Mouse (Mus musculus): ENCODE results near the gene Reps1. TPM values are rescaled to one million over a fixed set of nuclear protein-coding genes. Genes with fewer than 3 reads are reported as not detected.
"Not testable (repeated sequence)": the region's sequence is repeated elsewhere in the genome, so short reads cannot be mapped to it uniquely, and the experiment has no call there.

The Reps1 gene
- polyA plus RNA-seq, 1 experiment from 2014 or later, result 32.9 TPM

GRCm38 (mm10) chr10:18072871-18073270 is 17.2 kb downstream of the Reps1 start:
- 88% methylated on average over 3 of the region's 3 CpGs for WGBS (ENCODE audit: missing documents)
- H3K4me3 ChIP-seq (ENCODE audit: inconsistent target), result no peak overlapping the region
- H3K36me3 ChIP-seq (ENCODE audit: inconsistent target), result no peaks in the 10 kb centered on the region
- no peak overlapping the region for H3K27ac ChIP-seq
- H3K79me2 ChIP-seq (ENCODE audit: inconsistent target), result peaks cover 90% of the 10 kb centered on the region

GRCm38 (mm10) chr10:18074383-18075075 is 18.9 kb downstream of the Reps1 start:
- H3K36me3 ChIP-seq (ENCODE audit: inconsistent target), result no peaks in the 10 kb centered on the region
- no peak overlapping the region for H3K4me3 ChIP-seq (ENCODE audit: inconsistent target)
- H3K79me2 ChIP-seq (ENCODE audit: inconsistent target), result peaks cover 90% of the 10 kb centered on the region
- H3K27ac ChIP-seq, result no peak overlapping the region
- WGBS (ENCODE audit: missing documents), result 92% methylated on average over 5 of the region's 5 CpGs

- Histone ChIP-seq H3K27ac (no peak overlapping the region), H3K36me3 (ENCODE audit: inconsistent target) (no peaks in the 10 kb centered on the region), H3K79me2 (ENCODE audit: inconsistent target) (peaks cover 100% of the 10 kb centered on the region), H3K4me3 (ENCODE audit: inconsistent target) (no peak overlapping the region)
- 93% methylated on average over 6 of the region's 6 CpGs for WGBS (ENCODE audit: missing documents)
These were observed 20.2 kb downstream of the Reps1 start for GRCm38 (mm10) chr10:18075845-18076244.

GRCm38 (mm10) chr10:18081536-18081935 is 25.9 kb downstream of the Reps1 start:
- 80% methylated on average over 1 of the region's 1 CpGs for WGBS (ENCODE audit: missing documents)
- Histone ChIP-seq H3K79me2 (ENCODE audit: inconsistent target) (peaks cover 91% of the 10 kb centered on the region), H3K4me3 (ENCODE audit: inconsistent target) (no peak overlapping the region), H3K36me3 (ENCODE audit: inconsistent target) (no peaks in the 10 kb centered on the region), H3K27ac (no peak overlapping the region)

- Histone ChIP-seq H3K27ac (no peak overlapping the region), H3K79me2 (ENCODE audit: inconsistent target) (peaks cover 91% of the 10 kb centered on the region), H3K36me3 (ENCODE audit: inconsistent target) (no peaks in the 10 kb centered on the region), H3K4me3 (ENCODE audit: inconsistent target) (no peak overlapping the region)
- 97% methylated on average over 6 of the region's 6 CpGs for WGBS (ENCODE audit: missing documents)
These were observed 27.1 kb downstream of the Reps1 start for GRCm38 (mm10) chr10:18082772-18083171.

GRCm38 (mm10) chr10:18090691-18091090 is 35.0 kb downstream of the Reps1 start:
- H3K27ac ChIP-seq, result no peak overlapping the region

GRCm38 (mm10) chr10:18102166-18102565 is 46.5 kb downstream of the Reps1 start:
- Histone ChIP-seq H3K36me3 (ENCODE audit: inconsistent target) (peaks cover 8% of the 10 kb centered on the region; the same call in 1 of the 2 replicates), H3K4me3 (ENCODE audit: inconsistent target) (no peak overlapping the region), H3K79me2 (ENCODE audit: inconsistent target) (no peaks in the 10 kb centered on the region), H3K27ac (no peak overlapping the region)
- WGBS (ENCODE audit: missing documents), result 91% methylated on average over 5 of the region's 5 CpGs

More at GRCm38 (mm10) chr10:18090691-18091090, 35.0 kb downstream of the Reps1 start:
- peaks cover 22% of the 10 kb centered on the region for H3K36me3 ChIP-seq (ENCODE audit: inconsistent target)
- H3K4me3 ChIP-seq (ENCODE audit: inconsistent target), result no peak overlapping the region
- peaks cover 32% of the 10 kb centered on the region for H3K79me2 ChIP-seq (ENCODE audit: inconsistent target)

GRCm38 (mm10) chr10:18107471-18107870 is 51.8 kb downstream of the Reps1 start:
- Histone ChIP-seq H3K27ac (no peak overlapping the region), H3K36me3 (ENCODE audit: inconsistent target) (peaks cover 4% of the 10 kb centered on the region; the same call in 1 of the 2 replicates)
- WGBS (ENCODE audit: missing documents), result 73% methylated on average over 5 of the region's 5 CpGs

GRCm38 (mm10) chr10:18110940-18111339 is 55.3 kb downstream of the Reps1 start:
- no peak overlapping the region for H3K4me3 ChIP-seq (ENCODE audit: inconsistent target)
- H3K27ac ChIP-seq, result no peak overlapping the region
- H3K36me3 ChIP-seq (ENCODE audit: inconsistent target), result peaks cover 15% of the 10 kb centered on the region
- no peaks in the 10 kb centered on the region for H3K79me2 ChIP-seq (ENCODE audit: inconsistent target)

More at GRCm38 (mm10) chr10:18107471-18107870, 51.8 kb downstream of the Reps1 start:
- H3K79me2 ChIP-seq (ENCODE audit: inconsistent target), result no peaks in the 10 kb centered on the region
- no peak overlapping the region for H3K4me3 ChIP-seq (ENCODE audit: inconsistent target)

GRCm38 (mm10) chr10:18113473-18114093 is 57.9 kb downstream of the Reps1 start:
- Histone ChIP-seq H3K36me3 (ENCODE audit: inconsistent target) (peaks cover 39% of the 10 kb centered on the region), H3K79me2 (ENCODE audit: inconsistent target) (no peaks in the 10 kb centered on the region), H3K27ac (no peak overlapping the region), H3K4me3 (ENCODE audit: inconsistent target) (no peak overlapping the region)
- 43% methylated on average over 10 of the region's 10 CpGs for WGBS (ENCODE audit: missing documents)

- Histone ChIP-seq H3K36me3 (ENCODE audit: inconsistent target) (peaks cover 84% of the 10 kb centered on the region), H3K27ac (no peak overlapping the region), H3K79me2 (ENCODE audit: inconsistent target) (no peaks in the 10 kb centered on the region), H3K4me3 (ENCODE audit: inconsistent target) (no peak overlapping the region)
- 95% methylated on average over 8 of the region's 8 CpGs for WGBS (ENCODE audit: missing documents)
These were observed 62.7 kb downstream of the Reps1 start for GRCm38 (mm10) chr10:18118336-18118735.

GRCm38 (mm10) chr10:18130276-18130675 is 74.6 kb downstream of the Reps1 start:
- WGBS (ENCODE audit: missing documents), result 94% methylated on average over 5 of the region's 5 CpGs
- 0 out of 2 replicates have a peak, but pooled peaks cover 4% of the 10 kb centered on the region for H3K36me3 ChIP-seq (ENCODE audit: inconsistent target)
- no peaks in the 10 kb centered on the region for H3K79me2 ChIP-seq (ENCODE audit: inconsistent target)
- no peak overlapping the region for H3K27ac ChIP-seq
- H3K4me3 ChIP-seq (ENCODE audit: inconsistent target), result no peak overlapping the region

GRCm38 (mm10) chr10:18131666-18132650 is 76.3 kb downstream of the Reps1 start:
- Histone ChIP-seq H3K79me2 (ENCODE audit: inconsistent target) (no peaks in the 10 kb centered on the region), H3K4me3 (ENCODE audit: inconsistent target) (no peak overlapping the region), H3K27ac (no peak overlapping the region), H3K36me3 (ENCODE audit: inconsistent target) (no peaks in the 10 kb centered on the region)
- WGBS (ENCODE audit: missing documents), result 68% methylated on average over 10 of the region's 10 CpGs

GRCm38 (mm10) chr10:18138853-18139503 is 83.3 kb downstream of the Reps1 start:
- WGBS (ENCODE audit: missing documents), result no CpG with 5 or more reads among the region's 26 CpGs
- not testable (repeated sequence) for H3K27ac ChIP-seq; H3K36me3 ChIP-seq (ENCODE audit: inconsistent target); H3K79me2 ChIP-seq (ENCODE audit: inconsistent target)
- peak overlapping the region; percentile 16; the same call in 1 of the 2 replicates for H3K4me3 ChIP-seq (ENCODE audit: inconsistent target)

Data from macrophage (primary cell).